Mouse (Mus musculus): Measurements from ENCODE around the gene Tnfaip1. TPM values are rescaled to one million over a fixed set of nuclear protein-coding genes. Genes with fewer than 3 reads are reported as not detected.

The Tnfaip1 gene
- polyA plus RNA-seq, 1 experiment from 2014 or later: 85.1 TPM

GRCm38 (mm10) chr11:78530001-78530400 is 6.1 kb downstream of the Tnfaip1 start:
- H3K27me3 ChIP-seq (ENCODE audit: control insufficient read depth, insufficient read depth, low read depth, low read length): no peaks in the 10 kb centered on the region
- no peak overlapping the region for H3K27ac ChIP-seq (ENCODE audit: low read length)
- peaks cover 9% of the 10 kb centered on the region for H3K4me1 ChIP-seq (replicated peaks; ENCODE audit: control insufficient read depth, insufficient read depth, low read length)
- ATAC-seq (ENCODE audit: low read depth): no peak
- no peak overlapping the region for H3K4me2 ChIP-seq (ENCODE audit: low read depth, low read length)
- no peaks in the 10 kb centered on the region for H3K9me3 ChIP-seq (ENCODE audit: control insufficient read depth, low read length)
- H3K4me3 ChIP-seq (ENCODE audit: low read length): no peak overlapping the region
- H3K36me3 ChIP-seq (ENCODE audit: control insufficient read depth, insufficient read depth, low read length): peaks cover 39% of the 10 kb centered on the region
- 88% methylated on average over 12 of the region's 12 CpGs for WGBS
- H3K9ac ChIP-seq (ENCODE audit: low read length): no peak overlapping the region

- peaks cover 51% of the 10 kb centered on the region for H3K36me3 ChIP-seq (ENCODE audit: control insufficient read depth, insufficient read depth, low read length)
- 89% methylated on average over 9 of the region's 9 CpGs for WGBS
- no peaks in the 10 kb centered on the region for H3K27me3 ChIP-seq (ENCODE audit: control insufficient read depth, insufficient read depth, low read depth, low read length)
- H3K9ac ChIP-seq (ENCODE audit: low read length): no peak overlapping the region
- no peaks in the 10 kb centered on the region for H3K9me3 ChIP-seq (ENCODE audit: control insufficient read depth, low read length)
- ATAC-seq (ENCODE audit: low read depth): no peak
- no peak overlapping the region for H3K4me3 ChIP-seq (ENCODE audit: low read length)
- H3K27ac ChIP-seq (ENCODE audit: low read length): no peak overlapping the region
- peaks cover 4% of the 10 kb centered on the region; the same call in 1 of the 2 replicates for H3K4me1 ChIP-seq (replicated peaks; ENCODE audit: control insufficient read depth, insufficient read depth, low read length)
- H3K4me2 ChIP-seq (ENCODE audit: low read depth, low read length): no peak overlapping the region
Measured at GRCm38 (mm10) chr11:78528714-78529113, 7.4 kb downstream of the Tnfaip1 start.

GRCm38 (mm10) chr11:78524838-78525237 is 11.3 kb downstream of the Tnfaip1 start:
- H3K4me1 ChIP-seq (replicated peaks; ENCODE audit: control insufficient read depth, insufficient read depth, low read length): 0 out of 2 replicates have a peak, but pooled peaks cover 2% of the 10 kb centered on the region
- no peaks in the 10 kb centered on the region for H3K27me3 ChIP-seq (ENCODE audit: control insufficient read depth, insufficient read depth, low read depth, low read length)
- no peak overlapping the region for H3K4me2 ChIP-seq (ENCODE audit: low read depth, low read length)
- peak overlapping the region; percentile 43 for H3K27ac ChIP-seq (ENCODE audit: low read length)
- H3K4me3 ChIP-seq (ENCODE audit: low read length): no peak overlapping the region
- no peaks in the 10 kb centered on the region for H3K9me3 ChIP-seq (ENCODE audit: control insufficient read depth, low read length)
- H3K9ac ChIP-seq (ENCODE audit: low read length): no peak overlapping the region
- 45% methylated on average over 2 of the region's 2 CpGs for WGBS
- ATAC-seq (ENCODE audit: low read depth): peak; percentile 44
- H3K36me3 ChIP-seq (ENCODE audit: control insufficient read depth, insufficient read depth, low read length): peaks cover 80% of the 10 kb centered on the region

GRCm38 (mm10) chr11:78523241-78523955 is 12.7 kb downstream of the Tnfaip1 start:
- Histone ChIP-seq H3K27me3 (ENCODE audit: control insufficient read depth, insufficient read depth, low read depth, low read length) (no peaks in the 10 kb centered on the region), H3K36me3 (ENCODE audit: control insufficient read depth, insufficient read depth, low read length) (peaks cover 73% of the 10 kb centered on the region), H3K4me1 (replicated peaks; ENCODE audit: control insufficient read depth, insufficient read depth, low read length) (0 out of 2 replicates have a peak, but pooled peaks cover 2% of the 10 kb centered on the region), H3K4me2 (ENCODE audit: low read depth, low read length) (no peak overlapping the region), H3K4me3 (ENCODE audit: low read length) (no peak overlapping the region), H3K9ac (ENCODE audit: low read length) (no peak overlapping the region), H3K27ac (ENCODE audit: low read length) (no peak overlapping the region), H3K9me3 (ENCODE audit: control insufficient read depth, low read length) (no peaks in the 10 kb centered on the region)
- ATAC-seq (ENCODE audit: low read depth): no peak
- WGBS: 68% methylated on average over 9 of the region's 9 CpGs

GRCm38 (mm10) chr11:78522481-78522997 is 13.6 kb downstream of the Tnfaip1 start:
- Histone ChIP-seq H3K9me3 (ENCODE audit: control insufficient read depth, low read length) (no peaks in the 10 kb centered on the region), H3K4me2 (ENCODE audit: low read depth, low read length) (no peak overlapping the region), H3K4me3 (ENCODE audit: low read length) (no peak overlapping the region), H3K36me3 (ENCODE audit: control insufficient read depth, insufficient read depth, low read length) (peaks cover 74% of the 10 kb centered on the region), H3K27ac (ENCODE audit: low read length) (no peak overlapping the region), H3K4me1 (replicated peaks; ENCODE audit: control insufficient read depth, insufficient read depth, low read length) (0 out of 2 replicates have a peak, but pooled peaks cover 2% of the 10 kb centered on the region), H3K9ac (ENCODE audit: low read length) (no peak overlapping the region), H3K27me3 (ENCODE audit: control insufficient read depth, insufficient read depth, low read depth, low read length) (no peaks in the 10 kb centered on the region)
- 84% methylated on average over 1 of the region's 1 CpGs for WGBS
- ATAC-seq (ENCODE audit: low read depth): no peak

GRCm38 (mm10) chr11:78521880-78522279 is 14.3 kb downstream of the Tnfaip1 start:
- H3K27ac ChIP-seq (ENCODE audit: low read length): no peak overlapping the region
- 0 out of 2 replicates have a peak, but pooled peaks cover 2% of the 10 kb centered on the region for H3K4me1 ChIP-seq (replicated peaks; ENCODE audit: control insufficient read depth, insufficient read depth, low read length)
- no peaks in the 10 kb centered on the region for H3K27me3 ChIP-seq (ENCODE audit: control insufficient read depth, insufficient read depth, low read depth, low read length)
- H3K36me3 ChIP-seq (ENCODE audit: control insufficient read depth, insufficient read depth, low read length): peaks cover 69% of the 10 kb centered on the region
- H3K9ac ChIP-seq (ENCODE audit: low read length): no peak overlapping the region
- ATAC-seq (ENCODE audit: low read depth): no peak
- no peak overlapping the region for H3K4me2 ChIP-seq (ENCODE audit: low read depth, low read length)
- 74% methylated on average over 3 of the region's 3 CpGs for WGBS
- no peaks in the 10 kb centered on the region for H3K9me3 ChIP-seq (ENCODE audit: control insufficient read depth, low read length)
- H3K4me3 ChIP-seq (ENCODE audit: low read length): no peak overlapping the region

GRCm38 (mm10) chr11:78518931-78519330 is 17.2 kb downstream of the Tnfaip1 start:
- Histone ChIP-seq H3K27ac (ENCODE audit: low read length) (no peak overlapping the region), H3K9ac (ENCODE audit: low read length) (no peak overlapping the region), H3K4me3 (ENCODE audit: low read length) (no peak overlapping the region), H3K36me3 (ENCODE audit: control insufficient read depth, insufficient read depth, low read length) (peaks cover 66% of the 10 kb centered on the region), H3K4me1 (replicated peaks; ENCODE audit: control insufficient read depth, insufficient read depth, low read length) (no peaks in the 10 kb centered on the region), H3K27me3 (ENCODE audit: control insufficient read depth, insufficient read depth, low read depth, low read length) (no peaks in the 10 kb centered on the region), H3K4me2 (ENCODE audit: low read depth, low read length) (no peak overlapping the region), H3K9me3 (ENCODE audit: control insufficient read depth, low read length) (no peaks in the 10 kb centered on the region)
- no peak for ATAC-seq (ENCODE audit: low read depth)
- 90% methylated on average over 10 of the region's 10 CpGs for WGBS

DNA sequence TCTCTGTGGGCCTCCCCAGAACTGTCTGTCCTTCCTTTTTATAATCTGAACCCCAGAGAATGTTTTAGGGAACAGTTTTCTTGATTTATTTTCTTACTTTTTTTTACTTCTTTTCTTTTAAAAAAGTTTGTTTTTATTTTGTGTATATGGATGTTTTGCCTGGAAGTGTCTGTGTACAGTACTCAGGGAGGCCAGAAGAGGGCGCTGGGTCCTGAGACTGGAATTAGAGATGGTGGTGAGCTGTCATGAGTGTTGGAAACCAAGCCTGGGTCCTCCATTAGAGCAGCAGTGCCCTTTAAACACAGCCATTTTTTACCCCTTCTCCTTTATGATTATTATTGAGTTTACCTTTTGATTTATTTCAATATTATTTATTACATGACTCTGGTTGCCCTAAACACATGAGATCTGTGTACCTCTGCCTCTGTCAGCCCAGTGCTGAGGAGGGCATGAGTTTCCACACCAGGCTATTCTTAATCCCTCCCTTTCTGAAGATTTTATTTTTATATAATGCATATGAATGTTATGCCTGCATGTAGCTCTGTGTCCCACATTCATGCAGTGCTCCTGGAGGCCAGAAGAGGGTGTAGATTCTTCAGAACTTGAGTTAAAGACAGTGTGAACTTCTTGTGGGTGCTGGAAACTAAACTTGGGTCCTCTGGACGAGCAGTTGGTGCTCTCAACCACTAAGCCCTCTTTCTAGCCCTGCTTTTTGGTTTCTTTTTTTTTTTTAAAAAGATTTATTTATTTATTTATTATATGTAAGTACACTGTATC is 20.4 kb downstream of the Tnfaip1 start:
- H3K27me3 ChIP-seq (ENCODE audit: control insufficient read depth, insufficient read depth, low read depth, low read length): no peaks in the 10 kb centered on the region
- H3K36me3 ChIP-seq (ENCODE audit: control insufficient read depth, insufficient read depth, low read length): peaks cover 43% of the 10 kb centered on the region
- H3K4me1 ChIP-seq (replicated peaks; ENCODE audit: control insufficient read depth, insufficient read depth, low read length): peaks cover 16% of the 10 kb centered on the region
- H3K9ac ChIP-seq (ENCODE audit: low read length): no peak overlapping the region
- no peak for ATAC-seq (ENCODE audit: low read depth)
- no peak overlapping the region for H3K27ac ChIP-seq (ENCODE audit: low read length)
- H3K4me2 ChIP-seq (ENCODE audit: low read depth, low read length): no peak overlapping the region
- H3K4me3 ChIP-seq (ENCODE audit: low read length): no peak overlapping the region
- H3K9me3 ChIP-seq (ENCODE audit: control insufficient read depth, low read length): no peaks in the 10 kb centered on the region
- 53% methylated on average over 2 of the region's 2 CpGs for WGBS

DNA sequence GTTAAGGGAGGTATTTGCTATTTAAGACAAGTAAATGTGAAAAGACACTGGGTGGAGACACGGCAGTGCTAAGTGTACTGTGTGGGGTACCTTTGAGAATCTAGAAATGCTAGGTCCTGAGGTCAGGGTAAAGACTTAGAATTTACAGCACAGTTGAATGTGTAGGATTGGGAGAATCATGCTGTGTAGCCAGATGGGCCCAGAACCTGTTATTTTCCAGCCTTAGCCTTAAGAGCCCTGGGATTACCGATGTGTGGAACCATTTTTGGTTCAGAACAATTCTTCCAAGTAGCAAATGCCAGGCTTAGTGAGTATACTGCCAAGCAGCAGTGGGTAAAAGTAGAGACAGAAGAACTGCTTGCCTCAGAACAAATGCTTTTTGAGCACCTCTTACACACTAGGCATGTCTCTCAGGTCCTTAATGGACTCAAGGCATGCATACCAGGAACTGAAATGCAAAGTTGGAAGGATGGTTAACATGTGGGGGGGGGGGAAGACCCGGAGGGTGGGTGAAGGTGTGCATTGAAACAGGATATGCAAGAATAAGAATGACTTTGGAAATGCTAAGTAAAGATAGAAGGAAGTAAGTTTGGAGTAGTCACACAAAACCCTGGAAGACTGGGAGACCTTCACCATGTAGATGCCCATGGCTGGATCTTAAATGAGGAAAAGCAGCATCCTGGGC is 22.9 kb downstream of the Tnfaip1 start:
- Histone ChIP-seq H3K27ac (ENCODE audit: low read length) (no peak overlapping the region), H3K9me3 (ENCODE audit: control insufficient read depth, low read length) (no peaks in the 10 kb centered on the region), H3K9ac (ENCODE audit: low read length) (peak overlapping the region; percentile 99), H3K4me1 (replicated peaks; ENCODE audit: control insufficient read depth, insufficient read depth, low read length) (peaks cover 16% of the 10 kb centered on the region), H3K4me2 (ENCODE audit: low read depth, low read length) (peak overlapping the region; percentile 91), H3K27me3 (ENCODE audit: control insufficient read depth, insufficient read depth, low read depth, low read length) (no peaks in the 10 kb centered on the region), H3K36me3 (ENCODE audit: control insufficient read depth, insufficient read depth, low read length) (peaks cover 32% of the 10 kb centered on the region), H3K4me3 (ENCODE audit: low read length) (peak overlapping the region; percentile 91)
- no peak for ATAC-seq (ENCODE audit: low read depth)
- 72% methylated on average over 3 of the region's 3 CpGs for WGBS
